Mouse (Mus musculus): ENCODE data around the gene Stab1. TPM values are rescaled to one million over a fixed set of nuclear protein-coding genes. Genes with fewer than 3 reads are reported as not detected.

Gene Stab1
- polyA plus RNA-seq, 1 experiment from 2014 or later, result 21.8 TPM

DNA sequence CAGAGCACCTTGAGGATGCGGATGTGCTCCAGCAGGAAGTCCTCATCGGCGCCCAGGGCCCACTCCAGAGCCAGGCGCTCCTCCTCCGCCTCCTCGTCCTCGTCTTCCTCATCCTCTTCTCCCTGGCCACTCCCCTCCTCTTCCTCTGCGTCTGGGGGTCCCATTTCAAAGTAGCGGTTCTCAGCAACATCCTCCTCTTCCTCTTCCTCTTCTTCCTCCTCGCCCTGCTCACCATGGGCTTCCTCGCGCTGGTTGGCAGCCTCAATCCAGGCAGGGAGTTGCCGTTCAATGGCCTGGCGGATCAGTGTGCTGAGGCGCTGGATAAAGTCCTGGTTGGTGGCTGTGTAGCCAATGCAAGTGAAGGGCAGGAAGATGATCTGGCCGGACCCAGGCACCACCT lies 8.8 kb upstream of the Stab1 start:
- Histone ChIP-seq H3K4me2 (ENCODE audit: low read depth, low read length, severe bottlenecking) (no peak overlapping the region), H3K4me1 (replicated peaks; ENCODE audit: control insufficient read depth, insufficient read depth, low read length) (no peaks in the 10 kb centered on the region), H3K9ac (ENCODE audit: low read length) (no peak overlapping the region), H3K4me3 (ENCODE audit: low read depth, low read length) (no peak overlapping the region), H3K27me3 (ENCODE audit: control insufficient read depth, insufficient read depth, low read length) (no peaks in the 10 kb centered on the region), H3K9me3 (ENCODE audit: control insufficient read depth, low read length) (no peaks in the 10 kb centered on the region), H3K27ac (ENCODE audit: low read depth, low read length) (no peak overlapping the region), H3K36me3 (ENCODE audit: control insufficient read depth, insufficient read depth, low read length) (peaks cover 49% of the 10 kb centered on the region)
- 92% methylated on average over 16 of the region's 16 CpGs for WGBS
- ATAC-seq (replicated peaks; ENCODE audit: low FRiP score) (no peak), DNase-seq (ENCODE audit: low spot score) (no peak)

DNA sequence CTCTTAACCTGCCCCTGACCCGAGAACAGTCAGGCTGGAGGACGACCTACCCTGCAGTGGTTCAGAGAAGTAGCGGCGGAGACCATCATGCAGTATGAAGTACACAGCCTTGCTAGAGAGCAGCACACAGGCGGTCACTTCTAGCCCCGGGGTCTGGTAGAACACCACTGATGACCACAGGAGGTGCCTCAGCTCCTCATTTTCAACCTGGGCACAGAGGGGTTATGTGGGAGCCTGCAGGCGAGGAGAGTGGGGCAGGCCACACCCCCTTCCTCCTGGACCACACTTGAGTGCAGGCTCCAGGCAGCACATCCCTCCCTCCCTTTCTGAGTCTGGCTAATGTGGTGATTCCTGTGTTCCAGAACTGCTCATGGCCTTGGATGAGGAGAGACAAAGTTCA lies 5.1 kb upstream of the Stab1 start:
- H3K9ac ChIP-seq (ENCODE audit: low read length), result no peak overlapping the region
- H3K27ac ChIP-seq (ENCODE audit: low read depth, low read length), result no peak overlapping the region
- ATAC-seq (replicated peaks; ENCODE audit: low FRiP score), result no peak
- DNase-seq (ENCODE audit: low spot score), result no peak
- no peak overlapping the region for H3K4me2 ChIP-seq (ENCODE audit: low read depth, low read length, severe bottlenecking)
- no peaks in the 10 kb centered on the region for H3K27me3 ChIP-seq (ENCODE audit: control insufficient read depth, insufficient read depth, low read length)
- no peaks in the 10 kb centered on the region for H3K4me1 ChIP-seq (replicated peaks; ENCODE audit: control insufficient read depth, insufficient read depth, low read length)
- H3K36me3 ChIP-seq (ENCODE audit: control insufficient read depth, insufficient read depth, low read length), result peaks cover 50% of the 10 kb centered on the region
- WGBS, result 93% methylated on average over 7 of the region's 7 CpGs
- H3K9me3 ChIP-seq (ENCODE audit: control insufficient read depth, low read length), result no peaks in the 10 kb centered on the region
- H3K4me3 ChIP-seq (ENCODE audit: low read depth, low read length), result no peak overlapping the region

DNA sequence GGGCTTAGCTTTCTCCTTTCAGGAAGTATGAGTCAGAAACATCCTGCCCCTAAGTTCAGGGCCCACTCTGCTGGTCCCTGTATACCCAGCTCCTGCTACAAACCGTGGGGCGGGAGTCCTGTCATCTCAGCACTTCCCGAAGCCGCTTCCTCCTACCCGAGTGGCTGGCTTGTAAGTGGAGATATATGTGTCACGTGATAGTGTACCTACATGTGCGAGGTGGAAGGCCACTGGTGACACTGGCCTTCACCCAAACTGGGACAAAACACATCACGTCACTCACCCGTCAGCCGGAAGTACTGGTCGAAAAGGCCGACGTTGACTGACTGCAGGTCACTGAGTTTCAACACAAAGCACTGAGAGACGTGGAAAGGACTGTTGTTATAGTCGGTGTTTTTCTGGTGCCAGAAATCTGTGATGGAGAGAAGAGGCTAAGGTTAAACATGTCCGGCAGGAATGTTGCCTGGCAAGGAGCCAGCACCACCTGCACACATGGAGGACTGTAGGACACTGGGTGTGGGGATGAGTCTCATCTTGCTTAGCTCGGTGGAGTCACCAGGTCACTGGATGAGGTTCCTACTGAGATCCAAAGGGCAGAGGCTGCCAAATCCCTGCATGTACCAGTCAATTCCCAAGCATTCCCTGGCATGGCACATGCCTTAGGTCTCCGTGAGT lies 4.5 kb upstream of the Stab1 start:
- H3K27me3 ChIP-seq (ENCODE audit: control insufficient read depth, insufficient read depth, low read length), result no peaks in the 10 kb centered on the region
- no peak overlapping the region for H3K9ac ChIP-seq (ENCODE audit: low read length)
- WGBS, result 95% methylated on average over 18 of the region's 18 CpGs
- H3K4me1 ChIP-seq (replicated peaks; ENCODE audit: control insufficient read depth, insufficient read depth, low read length), result no peaks in the 10 kb centered on the region
- DNase-seq (ENCODE audit: low spot score), result no peak
- no peak overlapping the region for H3K4me3 ChIP-seq (ENCODE audit: low read depth, low read length)
- no peak for ATAC-seq (replicated peaks; ENCODE audit: low FRiP score)
- no peak overlapping the region for H3K27ac ChIP-seq (ENCODE audit: low read depth, low read length)
- no peaks in the 10 kb centered on the region for H3K9me3 ChIP-seq (ENCODE audit: control insufficient read depth, low read length)
- H3K36me3 ChIP-seq (ENCODE audit: control insufficient read depth, insufficient read depth, low read length), result peaks cover 48% of the 10 kb centered on the region
- no peak overlapping the region for H3K4me2 ChIP-seq (ENCODE audit: low read depth, low read length, severe bottlenecking)

DNA sequence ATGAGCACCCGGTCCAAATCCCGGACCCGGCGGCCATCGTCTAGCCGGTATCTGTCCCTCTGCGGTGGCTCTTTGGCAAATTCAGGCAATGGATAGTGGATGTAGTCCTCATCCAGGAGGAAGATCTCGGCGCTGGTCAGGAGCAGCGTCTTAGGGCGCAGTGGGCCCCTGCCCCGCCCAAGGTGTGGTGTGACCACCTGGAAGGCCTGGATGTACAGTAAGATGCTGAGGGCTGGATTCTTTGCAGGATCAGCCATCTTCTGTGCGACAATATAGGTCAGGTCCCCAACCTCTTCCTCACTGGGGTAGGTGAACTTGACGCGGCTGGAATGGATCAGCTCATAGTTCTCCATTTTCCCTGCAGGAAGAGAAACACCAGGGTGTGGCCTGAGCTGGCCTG lies 3.4 kb upstream of the Stab1 start:
- no peak overlapping the region for H3K4me3 ChIP-seq (ENCODE audit: low read depth, low read length)
- ATAC-seq (replicated peaks; ENCODE audit: low FRiP score), result no peak
- H3K4me2 ChIP-seq (ENCODE audit: low read depth, low read length, severe bottlenecking), result no peak overlapping the region
- no peaks in the 10 kb centered on the region for H3K9me3 ChIP-seq (ENCODE audit: control insufficient read depth, low read length)
- WGBS, result 95% methylated on average over 15 of the region's 15 CpGs
- no peak overlapping the region for H3K27ac ChIP-seq (ENCODE audit: low read depth, low read length)
- no peaks in the 10 kb centered on the region for H3K4me1 ChIP-seq (replicated peaks; ENCODE audit: control insufficient read depth, insufficient read depth, low read length)
- no peak overlapping the region for H3K9ac ChIP-seq (ENCODE audit: low read length)
- no peaks in the 10 kb centered on the region for H3K27me3 ChIP-seq (ENCODE audit: control insufficient read depth, insufficient read depth, low read length)
- no peak for DNase-seq (ENCODE audit: low spot score)
- H3K36me3 ChIP-seq (ENCODE audit: control insufficient read depth, insufficient read depth, low read length), result peaks cover 42% of the 10 kb centered on the region

DNA sequence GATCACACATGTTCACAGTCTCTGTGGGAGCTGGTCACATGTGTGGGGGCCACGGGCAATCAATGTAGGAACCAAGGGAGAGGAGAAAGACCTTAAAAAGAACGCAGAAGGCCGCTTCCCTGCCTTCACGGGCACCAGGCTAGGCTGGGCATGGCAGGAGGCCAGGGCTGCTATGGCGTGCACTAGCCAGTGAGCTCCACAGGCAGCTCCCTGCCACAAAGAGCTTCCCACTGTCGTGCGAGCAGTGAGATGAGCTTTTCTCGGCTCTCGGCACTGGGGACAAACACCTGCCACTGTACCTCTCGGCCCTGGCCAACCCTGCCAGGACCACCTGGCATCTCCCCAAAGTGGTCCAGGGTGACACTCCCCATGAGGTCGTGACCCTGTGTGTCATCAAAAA lies 2.9 kb upstream of the Stab1 start:
- Histone ChIP-seq H3K4me3 (ENCODE audit: low read depth, low read length) (no peak overlapping the region), H3K27me3 (ENCODE audit: control insufficient read depth, insufficient read depth, low read length) (no peaks in the 10 kb centered on the region), H3K27ac (ENCODE audit: low read depth, low read length) (no peak overlapping the region), H3K4me2 (ENCODE audit: low read depth, low read length, severe bottlenecking) (no peak overlapping the region), H3K36me3 (ENCODE audit: control insufficient read depth, insufficient read depth, low read length) (peaks cover 37% of the 10 kb centered on the region), H3K4me1 (replicated peaks; ENCODE audit: control insufficient read depth, insufficient read depth, low read length) (no peaks in the 10 kb centered on the region), H3K9me3 (ENCODE audit: control insufficient read depth, low read length) (no peaks in the 10 kb centered on the region), H3K9ac (ENCODE audit: low read length) (no peak overlapping the region)
- 91% methylated on average over 11 of the region's 11 CpGs for WGBS
- DNase-seq (ENCODE audit: low spot score) (no peak), ATAC-seq (replicated peaks; ENCODE audit: low FRiP score) (no peak)

DNA sequence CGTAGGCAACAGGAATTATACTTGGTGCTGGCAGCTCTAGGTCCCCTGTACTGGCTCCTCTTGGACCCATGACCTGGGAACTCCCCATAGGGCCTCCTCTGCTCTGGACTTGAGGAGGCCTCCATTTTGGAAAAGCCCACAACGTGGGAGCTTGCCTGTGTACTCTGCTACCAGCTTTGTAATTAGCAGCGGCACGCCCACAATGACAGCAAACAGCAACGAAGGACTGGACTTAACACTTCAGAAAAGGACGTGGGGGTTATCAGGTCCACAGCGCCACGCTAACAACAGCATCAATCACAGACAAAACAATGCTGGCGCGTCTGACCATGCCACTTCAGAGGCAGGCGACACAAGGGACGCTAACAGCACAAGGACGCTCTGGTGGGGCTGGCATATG lies 2.5 kb upstream of the Stab1 start:
- H3K36me3 ChIP-seq (ENCODE audit: control insufficient read depth, insufficient read depth, low read length), result peaks cover 34% of the 10 kb centered on the region
- H3K4me3 ChIP-seq (ENCODE audit: low read depth, low read length), result no peak overlapping the region
- H3K27me3 ChIP-seq (ENCODE audit: control insufficient read depth, insufficient read depth, low read length), result no peaks in the 10 kb centered on the region
- no peak overlapping the region for H3K9ac ChIP-seq (ENCODE audit: low read length)
- H3K27ac ChIP-seq (ENCODE audit: low read depth, low read length), result no peak overlapping the region
- ATAC-seq (replicated peaks; ENCODE audit: low FRiP score), result no peak
- H3K9me3 ChIP-seq (ENCODE audit: control insufficient read depth, low read length), result no peaks in the 10 kb centered on the region
- WGBS, result 87% methylated on average over 13 of the region's 13 CpGs
- no peak for DNase-seq (ENCODE audit: low spot score)
- no peak overlapping the region for H3K4me2 ChIP-seq (ENCODE audit: low read depth, low read length, severe bottlenecking)
- no peaks in the 10 kb centered on the region for H3K4me1 ChIP-seq (replicated peaks; ENCODE audit: control insufficient read depth, insufficient read depth, low read length)

DNA sequence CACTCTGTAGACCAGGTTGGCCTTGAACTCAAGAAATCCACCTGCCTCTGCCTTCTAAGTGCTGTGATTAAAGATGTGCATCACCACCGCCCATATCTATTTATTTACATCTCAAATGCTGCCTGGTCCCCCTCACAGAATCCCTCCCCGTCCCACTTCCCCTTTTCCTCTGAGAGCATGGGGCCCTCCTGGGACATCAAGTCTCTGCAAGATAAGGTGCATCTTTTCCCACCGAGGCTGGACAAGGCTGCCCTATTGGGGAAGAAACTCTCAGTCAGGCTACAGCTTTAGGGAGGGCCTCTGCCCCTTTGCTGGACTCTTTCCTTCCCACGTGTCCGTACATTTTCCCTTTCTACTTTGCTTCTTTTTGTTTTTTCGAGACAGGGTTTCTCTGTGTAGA lies 1.1 kb upstream of the Stab1 start:
- peaks cover 28% of the 10 kb centered on the region for H3K36me3 ChIP-seq (ENCODE audit: control insufficient read depth, insufficient read depth, low read length)
- 88% methylated on average over 6 of the region's 6 CpGs for WGBS

DNA sequence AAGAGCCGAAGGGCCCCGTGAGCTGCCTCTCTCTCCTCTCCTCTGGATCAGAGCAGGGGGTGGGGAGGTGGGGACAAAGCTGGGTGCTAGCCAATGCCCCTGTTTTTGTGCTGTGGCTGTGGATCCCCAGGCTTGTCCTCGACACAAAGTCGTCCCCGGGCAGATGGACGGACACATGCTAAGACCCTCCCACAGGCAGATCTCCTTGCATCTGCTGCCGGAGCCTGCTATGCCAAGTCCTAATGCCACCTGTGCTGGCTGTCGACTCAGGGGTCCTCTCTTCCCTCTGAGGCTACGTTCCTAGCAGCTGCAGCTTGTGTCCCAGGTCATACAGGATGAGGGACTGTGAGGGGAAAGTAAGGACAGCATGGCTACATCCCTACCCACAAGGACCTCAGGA lies 1.6 kb downstream of the Stab1 start:
- no peak overlapping the region for H3K4me2 ChIP-seq (ENCODE audit: low read depth, low read length, severe bottlenecking)
- H3K9me3 ChIP-seq (ENCODE audit: control insufficient read depth, low read length), result no peaks in the 10 kb centered on the region
- ATAC-seq (replicated peaks; ENCODE audit: low FRiP score), result no peak
- H3K36me3 ChIP-seq (ENCODE audit: control insufficient read depth, insufficient read depth, low read length), result peaks cover 12% of the 10 kb centered on the region
- no peak overlapping the region for H3K27ac ChIP-seq (ENCODE audit: low read depth, low read length)
- H3K4me3 ChIP-seq (ENCODE audit: low read depth, low read length), result no peak overlapping the region
- no peak for DNase-seq (ENCODE audit: low spot score)
- H3K4me1 ChIP-seq (replicated peaks; ENCODE audit: control insufficient read depth, insufficient read depth, low read length), result no peaks in the 10 kb centered on the region
- H3K27me3 ChIP-seq (ENCODE audit: control insufficient read depth, insufficient read depth, low read length), result no peaks in the 10 kb centered on the region
- 78% methylated on average over 9 of the region's 9 CpGs for WGBS
- no peak overlapping the region for H3K9ac ChIP-seq (ENCODE audit: low read length)

More for the DNA sequence above, 1.1 kb upstream of the Stab1 start:
- Histone ChIP-seq H3K27me3 (ENCODE audit: control insufficient read depth, insufficient read depth, low read length) (no peaks in the 10 kb centered on the region), H3K9ac (ENCODE audit: low read length) (no peak overlapping the region), H3K27ac (ENCODE audit: low read depth, low read length) (no peak overlapping the region), H3K4me3 (ENCODE audit: low read depth, low read length) (no peak overlapping the region), H3K4me1 (replicated peaks; ENCODE audit: control insufficient read depth, insufficient read depth, low read length) (no peaks in the 10 kb centered on the region), H3K4me2 (ENCODE audit: low read depth, low read length, severe bottlenecking) (no peak overlapping the region), H3K9me3 (ENCODE audit: control insufficient read depth, low read length) (no peaks in the 10 kb centered on the region)
- ATAC-seq (replicated peaks; ENCODE audit: low FRiP score) (no peak), DNase-seq (ENCODE audit: low spot score) (no peak)

DNA sequence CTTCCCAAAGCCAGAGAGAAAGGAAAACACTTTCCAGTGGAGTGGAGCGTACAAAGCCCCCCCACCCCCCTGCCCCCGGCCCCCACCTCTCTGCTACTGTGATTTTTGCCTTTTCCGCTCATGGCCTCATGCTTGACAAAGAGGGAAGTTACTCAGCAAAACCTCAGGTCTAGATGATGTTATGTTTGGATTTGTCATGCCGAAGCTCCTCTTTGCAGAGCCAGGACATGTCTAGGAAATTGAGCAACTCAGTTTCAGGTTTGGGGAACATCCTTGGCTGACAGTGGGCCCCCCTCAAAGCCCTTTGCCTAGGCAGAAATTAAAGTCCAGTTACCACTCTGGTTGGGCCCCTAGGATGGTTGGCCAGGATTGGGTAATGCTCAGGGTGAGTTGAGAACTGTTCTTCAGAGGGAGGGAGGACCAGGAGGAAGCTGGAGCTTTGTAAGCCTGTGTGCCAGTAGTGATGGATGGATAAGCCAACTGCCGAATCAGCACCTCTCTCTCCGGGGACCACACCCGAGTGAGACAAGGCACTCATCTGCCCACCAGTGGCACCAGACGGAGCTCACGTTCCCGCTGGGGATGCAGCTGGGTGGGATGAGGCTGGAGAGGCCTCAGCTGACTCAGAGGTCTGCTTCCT lies 2.3 kb downstream of the Stab1 start:
- H3K9me3 ChIP-seq (ENCODE audit: control insufficient read depth, low read length), result no peaks in the 10 kb centered on the region
- H3K4me2 ChIP-seq (ENCODE audit: low read depth, low read length, severe bottlenecking), result no peak overlapping the region
- no peak overlapping the region for H3K27ac ChIP-seq (ENCODE audit: low read depth, low read length)
- no peaks in the 10 kb centered on the region for H3K27me3 ChIP-seq (ENCODE audit: control insufficient read depth, insufficient read depth, low read length)
- H3K4me1 ChIP-seq (replicated peaks; ENCODE audit: control insufficient read depth, insufficient read depth, low read length), result no peaks in the 10 kb centered on the region
- H3K4me3 ChIP-seq (ENCODE audit: low read depth, low read length), result no peak overlapping the region
- DNase-seq (ENCODE audit: low spot score) (no peak), ATAC-seq (replicated peaks; ENCODE audit: low FRiP score) (no peak)
- 81% methylated on average over 10 of the region's 10 CpGs for WGBS
- H3K36me3 ChIP-seq (ENCODE audit: control insufficient read depth, insufficient read depth, low read length), result peaks cover 5% of the 10 kb centered on the region
- H3K9ac ChIP-seq (ENCODE audit: low read length), result no peak overlapping the region

Data from forebrain, embryonic 11.5 days (tissue).